Mouse (Mus musculus) left cerebral cortex, postnatal 14 days (tissue): Measurements from ENCODE around the gene Apobec3. TPM values are rescaled to one million over a fixed set of nuclear protein-coding genes. Genes with fewer than 3 reads are reported as not detected.

Source experiments
- DNase-seq, 2 experiments: peaks; one replicate each; pipeline ENCODE4 v3.0.0; 2021 to 2022; ENCODE audit warnings: low spot score in 2 of 2, mixed read lengths in 1 of 2
- intact Hi-C: fragments of 180-260 bp; cut with DNase I; formaldehyde crosslinking; loops from one replicate; pipeline ENCODE4 v1.15.1; 2025
- long read RNA-seq, 2 experiments: library from polyadenylated mRNA; stranded (forward); transcript quantifications; one replicate each; pipeline ENCODE4 v2.0.0; 2021
- total RNA-seq, 2 experiments: library from RNA; stranded (reverse); gene quantifications; 2 replicates each; pipeline ENCODE4 v1.2.3; 2021

The Apobec3 gene
- total RNA-seq = 1 to 10 TPM; 4.2 to 5.1 TPM
- long read RNA-seq, experiment 1, partial matches to known transcripts = 0 of 3 reads
- long read RNA-seq, experiment 1, other reads (novel, unspliced or antisense) = 1 of 3 reads
- long read RNA-seq, experiment 2, partial matches to known transcripts = 1 of 2 reads
- long read RNA-seq, experiment 2, other reads (novel, unspliced or antisense) = 0 of 2 reads

GRCm38 (mm10) chr15:79891436-79892212 is at the start of gene Apobec3:
Gene Apobec3 (plus strand): TSS chr15:79891659.
- DNase-seq = peak; percentile 46 to 48

GRCm38 (mm10) chr15:79842985-79843384 is 48.5 kb upstream of the Apobec3 start:
- DNase-seq = no peak
- intact Hi-C loops = no loop called here

More at GRCm38 (mm10) chr15:79891436-79892212, at the start of gene Apobec3:
- intact Hi-C loops = no loop called here

GRCm38 (mm10) chr15:79845986-79846385 is 45.5 kb upstream of the Apobec3 start:
- intact Hi-C loops = no loop called here

GRCm38 (mm10) chr15:79847100-79847499 is 44.4 kb upstream of the Apobec3 start:
- DNase-seq = peak; percentile 16 to 30
- intact Hi-C loops = no loop called here

More at GRCm38 (mm10) chr15:79845986-79846385, 45.5 kb upstream of the Apobec3 start:
- DNase-seq = no peak

GRCm38 (mm10) chr15:79850143-79850542 is 41.3 kb upstream of the Apobec3 start:
- no peak for DNase-seq
- intact Hi-C loops = no loop called here

GRCm38 (mm10) chr15:79858979-79859378 is 32.5 kb upstream of the Apobec3 start:
- no peak for DNase-seq
- intact Hi-C loops = no loop called here

- no peak for DNase-seq
- intact Hi-C loops = no loop called here
These were observed 31.6 kb upstream of the Apobec3 start for GRCm38 (mm10) chr15:79859821-79860220.

GRCm38 (mm10) chr15:79867260-79868002 is 24.0 kb upstream of the Apobec3 start:
- no peak for DNase-seq
- intact Hi-C loops = no loop called here

GRCm38 (mm10) chr15:79873545-79873944 is 17.9 kb upstream of the Apobec3 start:
- intact Hi-C loops = no loop called here
- DNase-seq = no peak

- intact Hi-C loops = no loop called here
- DNase-seq = no peak
These were observed 17.5 kb upstream of the Apobec3 start for GRCm38 (mm10) chr15:79873995-79874394.

- no peak for DNase-seq
- intact Hi-C loops = no loop called here
These were observed 16.0 kb upstream of the Apobec3 start for GRCm38 (mm10) chr15:79875261-79875995.

GRCm38 (mm10) chr15:79878725-79879136 is 12.7 kb upstream of the Apobec3 start:
- no peak for DNase-seq
- intact Hi-C loops = no loop called here

GRCm38 (mm10) chr15:79879319-79879718 is 12.1 kb upstream of the Apobec3 start:
- peak; percentile 71 to 91 for DNase-seq
- intact Hi-C loops = no loop called here

GRCm38 (mm10) chr15:79880477-79880876 is 11.0 kb upstream of the Apobec3 start:
- DNase-seq = no peak
- intact Hi-C loops = loop anchor here (10.0 kb wide), 1 partner anchor 126 kb away; no protein-coding TSS in a partner anchor

- peak; percentile 73 to 87 for DNase-seq
- intact Hi-C loops = loop anchor here (1.0 to 10.0 kb wide), 2 partner anchors 49 to 128 kb away; no protein-coding TSS in a partner anchor
These were observed 8.7 kb upstream of the Apobec3 start for GRCm38 (mm10) chr15:79882623-79883267.

GRCm38 (mm10) chr15:79883352-79883822 is 8.1 kb upstream of the Apobec3 start:
- intact Hi-C loops = loop anchor here (1.0 to 10.0 kb wide), 2 partner anchors 50 to 129 kb away; no protein-coding TSS in a partner anchor
- DNase-seq = peak; percentile 95 to 96

- intact Hi-C loops = loop anchor here (10.0 kb wide), 1 partner anchor 130 kb away; no protein-coding TSS in a partner anchor
- DNase-seq = no peak
These were observed 6.6 kb upstream of the Apobec3 start for GRCm38 (mm10) chr15:79884820-79885219.

- intact Hi-C loops = no loop called here
- DNase-seq = peak in 1 of 2 experiments; percentile 34
These were observed 718 bp downstream of the Apobec3 start for GRCm38 (mm10) chr15:79892213-79892541.
